Mouse (Mus musculus) limb, embryonic 15.5 days (tissue): ENCODE measurements around the gene Skiv2l. TPM values are rescaled to one million over a fixed set of nuclear protein-coding genes. Genes with fewer than 3 reads are reported as not detected.
"Not testable (repeated sequence)": the region's sequence is repeated elsewhere in the genome, so short reads cannot be mapped to it uniquely, and the experiment has no call there.

ENCODE experiments used
- ATAC-seq: fragments of 200-750 bp; cut with Nextera tagmentation; 2 replicates; pipeline ENCODE4 v1.8.0; 2017; ENCODE audit warnings: low read depth, moderate TSS enrichment; ENCODE audit not compliant: insufficient number of reproducible peaks, low FRiP score, low TSS enrichment
- H3K27ac ChIP-seq: fragments of 300-500 bp; sonication (generic); 2 replicates; pipeline ENCODE4 v1.5.1; 2015; ENCODE audit warnings: moderate library complexity, mild to moderate bottlenecking, inconsistent platforms
- H3K27me3 ChIP-seq: fragments of 300-500 bp; sonication (generic); 2 replicates; pipeline ENCODE4 v1.6.1; 2015; ENCODE audit warnings: inconsistent platforms
- H3K36me3 ChIP-seq: fragments of 300-500 bp; sonication (generic); 2 replicates; pipeline ENCODE4 v1.6.1; 2015; ENCODE audit warnings: inconsistent platforms
- H3K4me1 ChIP-seq: fragments of 300-500 bp; sonication (generic); 2 replicates; pipeline ENCODE4 v1.6.1; 2015; ENCODE audit warnings: inconsistent platforms
- H3K4me2 ChIP-seq: fragments of 300-500 bp; sonication (generic); 2 replicates; pipeline ENCODE4 v1.6.1; 2015; ENCODE audit warnings: mild to moderate bottlenecking, inconsistent platforms
- H3K4me3 ChIP-seq: fragments of 300-500 bp; sonication (generic); 2 replicates; pipeline ENCODE4 v1.5.1; 2015; ENCODE audit warnings: mild to moderate bottlenecking, inconsistent platforms
- H3K9ac ChIP-seq: fragments of 300-500 bp; sonication (generic); 2 replicates; pipeline ENCODE4 v1.6.1; 2015; ENCODE audit warnings: inconsistent platforms
- H3K9me3 ChIP-seq: fragments of 300-500 bp; sonication (generic); 2 replicates; pipeline ENCODE4 v1.6.1; 2016; ENCODE audit warnings: inconsistent platforms
- WGBS: fragments of 180-500 bp; shearing (Covaris S2); methylation state at CpG from one replicate; pipeline ENCODE4 v1.1.7; 2015; 5-methylcytosine and 5-hydroxymethylcytosine counted together
- polyA plus RNA-seq: library from polyadenylated mRNA; unstranded; fragments of >200 nt; fragmentation: Nextera tagmentation; extraction: Ambion mirVana; gene quantifications from 2 replicates; pipeline ENCODE4 v1.2.1, GENCODE M21; 2015

The Skiv2l gene
- polyA plus RNA-seq, 1 experiment from 2014 or later, result 47.4 TPM

DNA sequence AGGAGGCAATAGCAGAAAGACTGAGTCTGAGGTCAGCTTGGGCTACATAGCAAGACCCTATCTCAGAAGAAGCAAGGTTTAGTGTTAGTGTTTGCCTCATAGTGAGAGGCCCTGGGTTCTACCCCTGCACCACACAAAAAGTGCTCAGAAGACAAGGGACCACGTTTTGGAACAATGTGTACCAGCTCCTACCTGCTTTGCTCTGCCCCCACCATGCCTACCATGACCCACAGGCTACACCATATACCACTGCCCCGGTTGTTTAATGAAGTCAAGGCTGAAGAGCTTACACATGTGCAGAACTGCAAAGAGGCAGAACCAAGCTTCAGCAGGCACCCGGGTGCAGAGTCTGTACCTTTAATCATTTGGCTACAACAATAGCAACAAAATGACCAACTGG lies 42.8 kb downstream of the Skiv2l start:
- H3K4me1 ChIP-seq, result no peaks in the 10 kb centered on the region
- H3K4me3 ChIP-seq, result no peak overlapping the region
- no peak overlapping the region for H3K4me2 ChIP-seq
- no peaks in the 10 kb centered on the region for H3K36me3 ChIP-seq
- no peak for ATAC-seq
- H3K9ac ChIP-seq, result no peak overlapping the region
- H3K27ac ChIP-seq, result no peak overlapping the region
- H3K27me3 ChIP-seq, result no peaks in the 10 kb centered on the region
- H3K9me3 ChIP-seq, result peaks cover 6% of the 10 kb centered on the region; the same call in 1 of the 2 replicates
- 65% methylated on average over 3 of the region's 3 CpGs for WGBS

DNA sequence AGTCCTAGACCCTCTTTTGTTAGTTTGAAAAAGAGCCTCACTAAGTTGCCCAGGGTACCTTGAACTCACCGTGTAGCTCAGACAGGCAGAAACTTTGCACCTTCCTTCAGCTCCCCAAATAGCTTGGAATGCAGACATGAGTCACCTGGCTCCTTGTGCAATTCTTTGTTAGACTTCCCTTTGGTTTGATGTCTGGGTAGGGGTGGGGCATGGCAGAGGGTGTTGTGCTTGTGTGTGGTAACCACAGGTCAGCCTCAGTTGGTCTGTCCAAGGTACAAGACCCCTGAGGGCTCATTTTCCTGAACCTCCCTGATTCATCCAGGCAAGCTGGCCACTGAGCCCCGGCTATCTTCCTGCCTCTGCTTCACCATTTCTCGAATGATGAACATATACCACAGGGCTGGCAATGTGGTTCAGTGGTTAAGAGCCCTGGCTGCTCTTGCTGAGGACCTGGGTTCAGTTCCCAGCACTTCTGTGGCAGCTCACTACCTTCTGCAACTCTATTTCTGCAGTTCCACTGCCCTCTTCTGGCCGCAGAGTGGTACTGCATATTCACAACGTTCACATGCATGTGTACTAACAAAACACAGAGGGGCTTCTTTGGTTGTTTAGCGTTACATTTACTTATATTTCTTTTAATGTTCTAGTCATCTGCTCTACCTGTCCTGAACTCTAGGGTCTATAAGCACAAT lies 45.0 kb downstream of the Skiv2l start:
- ATAC-seq, result no peak
- no peak overlapping the region for H3K4me2 ChIP-seq
- WGBS, result 72% methylated on average over 6 of the region's 6 CpGs

DNA sequence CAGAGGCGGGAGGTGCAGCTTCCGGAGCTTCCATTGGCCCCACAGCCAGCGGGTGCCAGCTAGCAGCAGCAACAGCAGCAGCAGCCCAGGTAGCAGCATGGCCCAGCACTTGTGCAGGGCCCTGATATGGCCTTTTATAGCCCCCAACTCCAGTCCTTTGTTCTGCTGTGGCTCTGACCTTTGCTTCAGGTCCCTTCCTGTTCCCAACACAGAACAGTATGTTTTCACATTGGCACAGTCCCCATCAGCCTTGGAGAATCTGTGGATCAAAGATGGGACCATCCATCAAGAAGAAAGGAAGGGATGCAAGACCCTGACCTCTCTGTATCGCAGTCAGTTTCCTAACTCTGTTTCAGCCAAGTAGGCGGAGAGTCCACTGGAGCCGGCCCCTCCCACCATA lies 45.7 kb downstream of the Skiv2l start, which contains the start of gene Cyp21a1:
Cyp21a1 (minus strand) TSS at position 261 of the 400 bp plus-strand sequence.
- H3K4me2 ChIP-seq, H3K27me3 ChIP-seq, H3K4me1 ChIP-seq, H3K4me3 ChIP-seq, H3K9me3 ChIP-seq, H3K27ac ChIP-seq, H3K36me3 ChIP-seq, H3K9ac ChIP-seq, ATAC-seq: not testable (repeated sequence)
- WGBS, result 91% methylated on average over 6 of the region's 6 CpGs

More for the DNA sequence above, 45.0 kb downstream of the Skiv2l start:
- H3K4me1 ChIP-seq, result no peaks in the 10 kb centered on the region
- no peak overlapping the region for H3K27ac ChIP-seq
- H3K27me3 ChIP-seq, result no peaks in the 10 kb centered on the region
- H3K4me3 ChIP-seq, result no peak overlapping the region
- peaks cover 6% of the 10 kb centered on the region; the same call in 1 of the 2 replicates for H3K9me3 ChIP-seq
- H3K9ac ChIP-seq, result no peak overlapping the region
- no peaks in the 10 kb centered on the region for H3K36me3 ChIP-seq

DNA sequence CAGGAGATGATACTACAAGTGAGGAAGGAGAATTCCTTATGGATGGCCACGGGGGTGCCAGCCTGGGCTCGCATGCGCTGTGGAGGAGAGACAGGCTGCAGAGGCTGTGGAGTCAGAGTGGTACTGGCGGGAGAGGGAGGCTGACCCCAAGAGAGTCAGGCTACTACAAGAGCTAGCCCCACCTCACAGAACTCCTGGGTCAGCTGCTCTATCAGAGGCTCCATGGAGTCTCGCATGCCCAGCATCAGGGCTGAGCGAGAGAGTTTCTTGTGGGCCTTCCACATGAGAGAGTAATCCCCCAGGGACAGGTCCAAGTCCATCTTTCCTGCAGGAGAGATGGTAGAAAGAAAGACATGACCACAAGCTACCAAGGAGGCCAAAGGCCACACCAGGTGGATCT lies 46.6 kb downstream of the Skiv2l start:
- ATAC-seq, H3K36me3 ChIP-seq, H3K9ac ChIP-seq, H3K27ac ChIP-seq, H3K27me3 ChIP-seq, H3K4me3 ChIP-seq, H3K9me3 ChIP-seq, H3K4me1 ChIP-seq, H3K4me2 ChIP-seq: not testable (repeated sequence)
- WGBS, result 97% methylated on average over 6 of the region's 6 CpGs

DNA sequence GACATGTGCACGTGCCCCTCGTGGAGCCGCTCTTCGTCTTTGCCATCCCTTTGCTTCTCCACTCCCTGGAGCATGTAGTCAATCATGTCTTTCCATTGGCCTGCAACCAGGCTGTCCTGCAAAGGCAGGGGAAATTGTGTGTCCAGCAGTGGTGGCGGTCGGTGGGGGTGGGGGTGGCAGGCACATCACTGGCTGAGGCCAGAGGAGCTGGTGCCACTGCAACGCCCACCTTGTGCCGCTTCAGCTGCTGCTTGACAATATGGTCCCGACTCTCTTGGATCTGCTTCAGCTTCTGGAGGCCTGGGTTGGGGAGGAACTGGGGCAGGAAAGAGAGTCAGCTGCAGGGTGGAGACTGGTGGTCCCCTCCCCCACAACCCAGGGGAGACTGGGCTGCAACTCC lies 47.3 kb downstream of the Skiv2l start:
- H3K4me2 ChIP-seq, ATAC-seq, H3K36me3 ChIP-seq, H3K9ac ChIP-seq, H3K9me3 ChIP-seq, H3K4me1 ChIP-seq, H3K4me3 ChIP-seq, H3K27me3 ChIP-seq, H3K27ac ChIP-seq: not testable (repeated sequence)
- WGBS, result 88% methylated on average over 9 of the region's 9 CpGs

DNA sequence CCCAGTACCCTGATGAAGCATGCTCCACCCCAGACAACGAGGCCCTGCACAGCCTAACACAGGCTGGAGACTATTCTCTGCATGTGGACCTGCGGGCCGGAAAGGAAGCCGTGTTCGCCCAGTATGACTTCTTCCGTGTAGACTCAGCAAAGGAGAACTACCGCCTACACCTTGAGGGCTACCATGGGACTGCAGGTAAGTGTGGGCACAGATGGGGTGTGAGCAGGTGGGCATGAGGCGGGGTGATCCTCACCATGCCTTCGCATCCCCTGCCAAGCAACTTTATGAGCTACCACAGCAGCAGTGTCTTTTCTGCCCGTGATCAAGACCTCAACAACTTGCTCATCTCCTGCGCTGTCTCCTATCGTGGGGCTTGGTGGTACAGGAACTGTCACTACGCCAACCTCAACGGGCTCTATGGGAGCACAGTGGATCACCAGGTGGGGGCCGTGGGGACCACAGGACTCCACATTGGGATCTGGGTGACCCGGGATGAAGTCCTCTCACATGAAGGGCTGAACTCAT lies 49.2 kb downstream of the Skiv2l start:
- not testable (repeated sequence) for H3K9me3 ChIP-seq, H3K9ac ChIP-seq, H3K27me3 ChIP-seq, H3K36me3 ChIP-seq, H3K4me3 ChIP-seq, H3K27ac ChIP-seq, H3K4me1 ChIP-seq, H3K4me2 ChIP-seq, ATAC-seq
- WGBS, result 90% methylated on average over 16 of the region's 16 CpGs

DNA sequence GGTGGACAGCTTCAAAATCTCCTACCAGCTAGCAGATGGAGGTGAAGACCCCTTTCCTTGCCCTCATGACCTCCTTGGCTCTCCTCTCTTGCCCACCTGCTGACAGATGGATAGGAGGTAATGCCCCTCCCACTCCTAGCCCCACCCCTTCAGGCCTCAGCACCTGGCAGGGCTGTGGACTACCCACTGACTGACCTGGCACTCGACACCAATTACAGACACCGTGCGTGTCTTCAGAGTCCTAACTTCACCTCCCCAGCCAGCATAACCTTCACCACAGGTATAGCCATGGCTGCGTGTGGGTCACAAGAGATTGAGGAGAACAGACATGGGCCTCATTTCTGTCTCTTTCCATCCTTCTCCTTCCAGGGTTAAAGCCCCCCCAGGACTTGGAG lies 50.5 kb downstream of the Skiv2l start:
- H3K4me1 ChIP-seq, result no peaks in the 10 kb centered on the region
- H3K4me2 ChIP-seq, result no peak overlapping the region
- H3K27me3 ChIP-seq, result no peaks in the 10 kb centered on the region
- H3K4me3 ChIP-seq, result no peak overlapping the region
- WGBS, result 87% methylated on average over 4 of the region's 4 CpGs
- no peak overlapping the region for H3K27ac ChIP-seq
- no peaks in the 10 kb centered on the region for H3K36me3 ChIP-seq
- ATAC-seq, result no peak
- no peak overlapping the region for H3K9ac ChIP-seq
- no peaks in the 10 kb centered on the region for H3K9me3 ChIP-seq

DNA sequence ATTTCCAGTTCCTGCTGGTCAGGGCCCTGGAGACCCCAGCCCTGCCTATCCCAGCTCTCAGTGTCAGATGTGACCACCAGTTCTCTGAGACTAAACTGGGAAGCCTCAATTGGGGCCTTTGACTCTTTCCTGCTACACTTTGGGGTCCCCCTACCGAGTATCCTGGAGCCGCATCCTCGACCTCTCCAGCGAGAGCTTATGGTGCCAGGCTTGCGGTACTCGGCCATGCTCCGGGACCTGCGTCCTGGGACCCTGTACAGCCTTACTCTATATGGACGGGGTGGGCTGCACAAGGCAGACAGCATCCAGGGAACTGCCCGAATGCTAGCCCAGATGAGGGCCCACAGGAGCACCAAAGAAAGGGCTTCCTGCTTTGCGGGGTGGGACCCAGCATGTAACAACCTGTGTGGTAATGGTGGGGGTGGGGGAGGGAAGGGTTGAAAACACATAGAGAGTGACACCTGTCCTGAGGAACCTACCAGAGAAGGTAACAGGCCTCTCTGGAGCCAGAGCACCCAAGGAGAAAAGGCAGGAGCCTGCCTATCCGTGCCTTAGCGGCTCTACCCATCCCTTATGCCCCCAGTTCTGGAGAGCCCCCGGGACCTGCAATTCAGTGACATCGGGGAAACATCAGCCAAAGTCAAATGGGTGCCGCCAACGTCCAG lies 51.0 kb downstream of the Skiv2l start:
- no peak overlapping the region for H3K4me3 ChIP-seq
- ATAC-seq, result no peak
- H3K36me3 ChIP-seq, result no peaks in the 10 kb centered on the region
- no peak overlapping the region for H3K9ac ChIP-seq
- no peak overlapping the region for H3K4me2 ChIP-seq
- H3K27me3 ChIP-seq, result no peaks in the 10 kb centered on the region
- no peaks in the 10 kb centered on the region for H3K9me3 ChIP-seq
- H3K27ac ChIP-seq, result no peak overlapping the region
- H3K4me1 ChIP-seq, result no peaks in the 10 kb centered on the region
- WGBS, result 91% methylated on average over 14 of the region's 17 CpGs

DNA sequence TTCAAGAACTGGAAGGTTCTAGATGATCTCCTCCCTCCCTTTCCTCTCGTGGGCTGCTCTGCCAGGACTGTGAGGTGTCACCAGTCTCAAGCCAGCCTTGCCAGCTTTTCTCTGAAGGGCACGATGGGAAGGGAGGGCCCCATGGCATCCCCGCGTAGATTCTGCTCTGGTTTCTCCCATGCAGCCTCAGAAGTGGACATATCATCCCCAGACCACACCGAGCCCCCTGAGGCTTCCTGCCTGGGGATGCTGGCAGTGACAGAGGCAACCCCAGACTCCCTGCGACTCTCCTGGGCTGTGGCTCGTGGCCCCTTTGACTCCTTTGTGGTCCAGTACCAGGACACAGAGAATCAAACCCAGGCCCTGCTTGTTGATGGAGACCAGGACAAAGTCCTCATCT lies 51.9 kb downstream of the Skiv2l start:
- not testable (repeated sequence) for H3K27me3 ChIP-seq, H3K9me3 ChIP-seq, H3K4me2 ChIP-seq, H3K9ac ChIP-seq, ATAC-seq, H3K27ac ChIP-seq, H3K36me3 ChIP-seq, H3K4me1 ChIP-seq, H3K4me3 ChIP-seq
- 86% methylated on average over 7 of the region's 7 CpGs for WGBS

DNA sequence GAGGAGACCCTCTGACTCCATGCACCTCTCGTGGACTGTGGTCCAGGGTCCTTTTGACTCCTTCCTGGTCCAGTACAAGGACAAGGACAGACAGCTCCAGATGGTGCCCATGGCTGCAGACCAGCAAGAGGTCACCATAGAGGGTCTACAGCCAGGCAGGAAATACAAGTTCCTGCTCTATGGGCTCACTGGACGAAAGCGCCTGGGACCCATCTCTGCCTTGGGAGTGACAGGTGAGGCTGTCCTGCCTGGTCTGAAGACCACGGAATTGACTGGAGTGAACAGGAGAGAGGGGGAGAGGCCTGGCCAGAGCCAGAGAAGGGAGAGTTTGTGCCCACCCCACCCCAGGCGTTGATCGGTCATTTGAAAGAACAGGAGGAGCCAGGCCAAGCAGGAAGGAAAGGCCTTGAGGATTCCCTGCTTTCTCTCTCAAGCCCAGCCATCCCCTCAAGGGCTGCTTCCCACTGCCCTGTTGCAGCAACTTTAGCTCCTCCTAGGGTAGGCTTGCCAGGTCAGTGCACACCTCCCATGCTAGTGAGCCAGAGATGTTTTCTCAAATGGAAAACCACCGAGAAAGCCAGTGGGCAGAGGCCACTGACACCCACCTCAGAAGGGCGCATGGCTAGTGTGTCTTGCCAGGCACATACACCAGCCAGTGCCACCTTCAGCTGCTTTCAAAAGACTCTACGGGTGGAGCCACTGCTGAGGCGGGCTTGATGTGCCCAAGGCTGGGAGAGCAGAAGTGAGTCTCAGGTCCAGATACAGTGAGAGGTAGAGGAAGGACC lies 52.6 kb downstream of the Skiv2l start:
- not testable (repeated sequence) for H3K9me3 ChIP-seq, H3K27me3 ChIP-seq, H3K4me3 ChIP-seq, H3K4me1 ChIP-seq, H3K36me3 ChIP-seq, H3K9ac ChIP-seq, H3K27ac ChIP-seq, H3K4me2 ChIP-seq, ATAC-seq
- WGBS, result 86% methylated on average over 10 of the region's 10 CpGs

DNA sequence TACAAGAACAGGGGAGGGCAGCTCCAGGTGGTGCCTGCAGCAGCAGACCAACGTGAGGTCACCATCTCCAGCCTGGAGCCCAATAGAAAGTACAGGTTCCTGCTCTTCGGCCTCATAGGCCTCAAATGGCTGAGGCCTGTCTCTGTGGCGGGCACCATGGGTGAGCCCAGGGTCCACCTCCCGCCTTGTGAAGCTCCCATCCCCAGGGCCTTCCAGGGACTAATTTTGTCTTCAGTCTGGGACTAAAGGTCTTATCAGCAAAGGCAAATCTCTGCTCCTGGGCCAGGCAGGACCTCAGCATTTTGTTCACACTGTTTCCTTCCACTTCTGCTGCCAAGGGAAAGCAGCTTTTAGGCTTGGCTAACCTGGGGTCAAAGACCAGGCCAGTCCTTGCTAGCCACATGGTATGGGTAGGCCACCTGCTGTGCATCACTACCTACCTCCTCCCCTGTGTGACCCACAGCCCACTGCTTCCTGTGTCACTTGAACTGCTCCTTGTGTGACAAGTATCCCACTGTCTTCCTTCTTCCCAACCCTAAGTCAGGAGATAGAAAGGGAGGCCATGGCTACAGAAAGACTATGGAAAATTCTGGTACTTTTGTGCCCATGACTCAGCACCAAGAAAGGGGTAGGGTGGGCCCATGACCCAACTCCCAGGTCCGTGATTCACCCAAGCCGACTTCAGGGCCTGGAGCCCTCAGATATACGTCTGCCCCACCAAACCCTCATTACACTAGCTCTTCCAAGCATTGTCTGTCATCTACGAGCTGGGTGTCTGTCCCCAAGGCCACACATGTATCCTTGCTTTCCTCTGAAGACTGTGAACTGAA lies 53.5 kb downstream of the Skiv2l start:
- Histone ChIP-seq H3K36me3 (no peaks in the 10 kb centered on the region), H3K9ac (no peak overlapping the region), H3K4me3 (no peak overlapping the region), H3K4me1 (no peaks in the 10 kb centered on the region), H3K4me2 (no peak overlapping the region), H3K9me3 (no peaks in the 10 kb centered on the region), H3K27ac (no peak overlapping the region), H3K27me3 (no peaks in the 10 kb centered on the region)
- no peak for ATAC-seq
- 82% methylated on average over 8 of the region's 8 CpGs for WGBS
